Mouse (Mus musculus): Measurements from ENCODE around the gene Miox. TPM values are rescaled to one million over a fixed set of nuclear protein-coding genes. Genes with fewer than 3 reads are reported as not detected.

Gene Miox
- polyA plus RNA-seq, 1 experiment from 2014 or later = not detected

DNA sequence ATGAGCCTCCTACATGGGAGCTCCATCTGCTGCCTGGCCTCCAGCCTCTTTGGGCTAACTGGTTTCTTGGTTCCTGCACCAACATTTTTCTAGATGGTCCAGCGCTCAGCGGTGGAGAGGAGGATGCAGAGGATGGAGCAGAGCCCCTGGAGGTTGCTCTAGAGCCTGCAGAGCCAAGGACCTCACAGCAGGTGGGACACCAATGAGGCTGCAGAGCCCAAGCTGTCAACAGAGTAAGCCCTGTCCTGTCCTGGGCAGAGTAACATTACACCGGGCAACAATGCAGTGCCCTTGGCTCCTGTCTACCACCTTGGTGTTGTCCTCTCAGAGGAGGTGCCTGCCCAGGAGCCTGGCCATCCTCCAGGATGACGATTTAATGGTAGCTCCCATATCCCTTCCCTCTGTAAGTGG lies 30.9 kb downstream of the Miox start:
- no peak for ATAC-seq
- Histone ChIP-seq H3K36me3 (ENCODE audit: control insufficient read depth, insufficient read depth, low read length) (peaks cover 99% of the 10 kb centered on the region), H3K9me3 (replicated peaks; ENCODE audit: control insufficient read depth, low read length) (no peaks in the 10 kb centered on the region), H3K4me1 (ENCODE audit: control insufficient read depth, insufficient read depth, low read length) (no peaks in the 10 kb centered on the region), H3K4me3 (ENCODE audit: low read depth, low read length) (no peak overlapping the region), H3K4me2 (ENCODE audit: low read length) (no peak overlapping the region), H3K27ac (ENCODE audit: low read depth, low read length) (no peak overlapping the region), H3K9ac (ENCODE audit: low read length) (no peak overlapping the region), H3K27me3 (replicated peaks; ENCODE audit: control insufficient read depth, insufficient read depth, low read length) (no peaks in the 10 kb centered on the region)
- DNase-seq (ENCODE audit: low spot score) = no peak
- 89% methylated on average over 4 of the region's 4 CpGs for WGBS

DNA sequence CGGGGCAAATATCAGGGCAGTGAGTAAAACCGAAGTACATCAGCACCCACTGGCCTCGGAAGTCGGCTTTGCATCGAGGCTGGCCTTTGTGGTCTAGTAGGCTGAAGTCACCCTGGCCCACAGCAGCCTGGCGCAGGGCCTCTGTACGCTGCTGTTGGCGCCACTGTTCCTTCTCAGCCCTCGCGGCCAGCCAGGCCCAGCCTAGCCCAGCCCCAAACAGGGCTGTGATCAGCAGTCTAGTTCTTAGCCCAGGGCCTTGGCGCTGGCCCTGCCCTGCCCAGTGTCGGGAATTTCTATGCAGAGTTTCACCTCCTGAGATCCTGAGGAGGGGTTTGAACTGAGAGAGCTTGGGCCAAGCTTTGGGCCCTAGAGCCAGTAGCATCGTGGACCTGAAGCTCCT lies 37.9 kb downstream of the Miox start:
- ATAC-seq (no peak), DNase-seq (ENCODE audit: low spot score) (no peak)
- no peak overlapping the region for H3K9ac ChIP-seq (ENCODE audit: low read length)

DNA sequence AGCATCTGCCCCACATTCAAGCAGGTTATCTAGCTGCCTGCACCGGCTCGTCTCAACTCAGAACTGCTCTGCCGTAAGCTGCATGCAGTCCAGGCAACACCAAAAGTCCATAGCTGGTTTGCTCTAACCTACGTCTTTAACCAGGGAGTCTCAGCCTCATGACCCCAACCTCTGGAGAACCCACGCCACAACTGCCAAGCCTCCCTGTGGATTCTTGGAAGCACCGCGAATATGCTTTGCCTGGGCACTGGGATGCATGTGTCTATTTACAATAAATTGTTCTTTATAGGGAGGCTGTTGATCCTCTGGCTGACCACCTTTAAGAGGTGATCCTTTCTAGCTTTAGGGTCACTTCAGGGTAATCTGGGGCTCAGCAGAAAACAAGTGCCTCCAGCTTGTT lies 38.3 kb downstream of the Miox start:
- Histone ChIP-seq H3K4me3 (ENCODE audit: low read depth, low read length) (peak overlapping the region; percentile 71), H3K27me3 (replicated peaks; ENCODE audit: control insufficient read depth, insufficient read depth, low read length) (peaks cover 15% of the 10 kb centered on the region), H3K9ac (ENCODE audit: low read length) (0 out of 2 replicates have a peak overlapping the region, but pooled peaks have one; percentile 84), H3K27ac (ENCODE audit: low read depth, low read length) (no peak overlapping the region), H3K36me3 (ENCODE audit: control insufficient read depth, insufficient read depth, low read length) (peaks cover 54% of the 10 kb centered on the region), H3K4me2 (ENCODE audit: low read length) (peak overlapping the region; percentile 87), H3K9me3 (replicated peaks; ENCODE audit: control insufficient read depth, low read length) (no peaks in the 10 kb centered on the region), H3K4me1 (ENCODE audit: control insufficient read depth, insufficient read depth, low read length) (peaks cover 2% of the 10 kb centered on the region; the same call in 1 of the 2 replicates)
- ATAC-seq (no peak), DNase-seq (ENCODE audit: low spot score) (no peak)
- WGBS = 89% methylated on average over 7 of the region's 7 CpGs

More for the DNA sequence above, 37.9 kb downstream of the Miox start:
- H3K27me3 ChIP-seq (replicated peaks; ENCODE audit: control insufficient read depth, insufficient read depth, low read length) = peaks cover 11% of the 10 kb centered on the region
- no peak overlapping the region for H3K4me2 ChIP-seq (ENCODE audit: low read length)
- H3K4me1 ChIP-seq (ENCODE audit: control insufficient read depth, insufficient read depth, low read length) = peaks cover 2% of the 10 kb centered on the region; the same call in 1 of the 2 replicates
- H3K36me3 ChIP-seq (ENCODE audit: control insufficient read depth, insufficient read depth, low read length) = peaks cover 59% of the 10 kb centered on the region
- WGBS = 85% methylated on average over 13 of the region's 13 CpGs
- H3K27ac ChIP-seq (ENCODE audit: low read depth, low read length) = no peak overlapping the region
- no peak overlapping the region for H3K4me3 ChIP-seq (ENCODE audit: low read depth, low read length)
- H3K9me3 ChIP-seq (replicated peaks; ENCODE audit: control insufficient read depth, low read length) = no peaks in the 10 kb centered on the region

DNA sequence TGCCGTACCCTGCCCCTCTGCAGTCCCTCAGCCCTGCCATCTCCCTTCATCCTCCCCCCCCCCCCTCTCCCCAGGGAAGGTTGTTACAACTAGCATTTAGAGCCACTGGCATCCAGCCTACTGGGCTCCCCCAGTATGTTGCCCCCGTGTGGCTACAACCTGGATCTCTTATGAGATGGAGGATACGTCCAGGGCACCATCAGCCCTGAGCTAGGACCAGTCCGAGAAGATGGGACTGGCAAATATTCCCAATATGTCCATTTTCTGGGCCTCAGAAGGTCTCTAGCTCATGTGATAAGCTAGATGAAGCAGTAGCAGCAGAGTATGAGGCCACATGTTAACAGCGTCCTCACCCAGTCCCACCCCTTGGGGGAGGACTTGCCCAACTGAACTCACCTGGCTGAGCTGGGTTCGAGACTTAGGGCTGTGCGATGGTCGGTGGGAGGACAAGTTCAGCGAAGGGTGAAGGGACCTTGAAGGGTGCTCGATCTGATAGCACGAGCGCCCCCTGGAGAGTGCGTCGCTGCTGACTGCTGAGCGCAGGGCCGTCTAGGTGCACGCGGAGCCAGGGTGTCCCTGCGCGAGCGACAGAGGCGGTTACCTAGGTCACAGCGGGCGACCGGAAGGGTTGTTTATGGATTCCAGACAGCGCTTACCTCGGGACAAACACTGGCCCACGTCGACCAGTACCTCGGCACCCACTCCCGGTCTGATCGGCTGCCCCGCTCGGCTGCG lies 39.0 kb downstream of the Miox start:
- H3K4me1 ChIP-seq (ENCODE audit: control insufficient read depth, insufficient read depth, low read length) = peaks cover 2% of the 10 kb centered on the region; the same call in 1 of the 2 replicates

DNA sequence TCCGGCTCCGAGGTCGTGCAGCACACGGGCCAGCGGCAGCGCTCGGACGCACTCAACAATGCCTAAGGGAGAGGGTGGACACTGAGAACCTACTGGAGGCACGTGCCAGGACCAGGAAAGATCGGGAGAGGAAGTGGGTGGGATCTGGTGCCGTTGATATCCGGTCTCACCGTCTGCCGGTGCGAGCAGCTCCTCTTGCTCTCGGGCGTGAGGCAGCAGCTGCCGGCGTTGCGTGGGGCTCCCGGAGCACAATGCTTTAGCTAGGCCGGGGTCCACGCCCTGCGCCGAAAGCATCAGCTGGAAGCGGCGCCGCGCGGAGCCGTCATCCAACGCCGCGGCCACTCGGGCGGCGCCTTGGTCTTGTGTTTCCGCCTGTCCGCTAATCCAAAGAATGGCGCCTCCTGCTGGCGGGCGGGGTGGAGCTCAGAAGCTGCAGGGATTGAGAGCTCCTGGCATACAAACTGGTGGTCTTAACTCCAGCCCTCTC lies 39.6 kb downstream of the Miox start, which contains the start of gene Sco2:
TSS of gene Sco2 (minus strand) at position 85 of the 487 bp plus-strand sequence.
- Histone ChIP-seq H3K9me3 (replicated peaks; ENCODE audit: control insufficient read depth, low read length) (no peaks in the 10 kb centered on the region), H3K9ac (ENCODE audit: low read length) (peak within 1 kb of the TSS; percentile 84), H3K4me1 (ENCODE audit: control insufficient read depth, insufficient read depth, low read length) (peaks cover 2% of the 10 kb centered on the region; the same call in 1 of the 2 replicates), H3K4me3 (ENCODE audit: low read depth, low read length) (peak within 1 kb of the TSS; percentile 71), H3K4me2 (ENCODE audit: low read length) (peak within 1 kb of the TSS; percentile 87), H3K27ac (ENCODE audit: low read depth, low read length) (peak within 1 kb of the TSS; percentile 93), H3K36me3 (ENCODE audit: control insufficient read depth, insufficient read depth, low read length) (peaks cover 42% of the 10 kb centered on the region), H3K27me3 (replicated peaks; ENCODE audit: control insufficient read depth, insufficient read depth, low read length) (peaks cover 28% of the 10 kb centered on the region)
- under 1% methylated on average over 42 of the region's 42 CpGs for WGBS
- peak; percentile 92 for DNase-seq (ENCODE audit: low spot score)
- peak; percentile 89 for ATAC-seq

More for the DNA sequence above, 39.0 kb downstream of the Miox start:
- Histone ChIP-seq H3K27me3 (replicated peaks; ENCODE audit: control insufficient read depth, insufficient read depth, low read length) (peaks cover 22% of the 10 kb centered on the region), H3K9ac (ENCODE audit: low read length) (peak overlapping the region; percentile 84), H3K9me3 (replicated peaks; ENCODE audit: control insufficient read depth, low read length) (no peaks in the 10 kb centered on the region), H3K4me3 (ENCODE audit: low read depth, low read length) (peak overlapping the region; percentile 71), H3K27ac (ENCODE audit: low read depth, low read length) (peak overlapping the region; percentile 93), H3K36me3 (ENCODE audit: control insufficient read depth, insufficient read depth, low read length) (peaks cover 48% of the 10 kb centered on the region), H3K4me2 (ENCODE audit: low read length) (peak overlapping the region; percentile 87)
- ATAC-seq (peak; percentile 84), DNase-seq (ENCODE audit: low spot score) (peak; percentile 81)
- 3% methylated on average over 35 of the region's 35 CpGs for WGBS

DNA sequence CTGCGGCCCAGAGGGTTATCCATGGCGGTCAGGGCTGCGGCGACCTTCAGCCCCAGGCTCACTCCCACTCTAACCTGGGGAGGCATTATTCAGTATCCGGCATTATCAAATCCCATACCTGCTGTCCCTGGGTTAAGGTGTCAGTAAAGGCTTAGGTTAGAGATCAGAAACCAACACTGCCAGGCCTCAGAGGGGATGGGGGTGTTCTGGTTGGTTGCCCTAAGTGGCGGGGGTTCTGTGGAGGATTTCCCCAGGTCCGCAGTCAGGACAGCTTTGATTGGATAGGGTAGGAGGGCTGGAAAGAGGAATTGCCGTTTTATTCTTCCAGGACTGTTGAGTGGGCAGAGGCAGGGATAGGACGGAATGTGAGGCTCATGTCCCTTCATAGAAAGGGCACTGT lies 40.1 kb downstream of the Miox start:
- WGBS = 48% methylated on average over 9 of the region's 9 CpGs
- no peak for DNase-seq (ENCODE audit: low spot score)

DNA sequence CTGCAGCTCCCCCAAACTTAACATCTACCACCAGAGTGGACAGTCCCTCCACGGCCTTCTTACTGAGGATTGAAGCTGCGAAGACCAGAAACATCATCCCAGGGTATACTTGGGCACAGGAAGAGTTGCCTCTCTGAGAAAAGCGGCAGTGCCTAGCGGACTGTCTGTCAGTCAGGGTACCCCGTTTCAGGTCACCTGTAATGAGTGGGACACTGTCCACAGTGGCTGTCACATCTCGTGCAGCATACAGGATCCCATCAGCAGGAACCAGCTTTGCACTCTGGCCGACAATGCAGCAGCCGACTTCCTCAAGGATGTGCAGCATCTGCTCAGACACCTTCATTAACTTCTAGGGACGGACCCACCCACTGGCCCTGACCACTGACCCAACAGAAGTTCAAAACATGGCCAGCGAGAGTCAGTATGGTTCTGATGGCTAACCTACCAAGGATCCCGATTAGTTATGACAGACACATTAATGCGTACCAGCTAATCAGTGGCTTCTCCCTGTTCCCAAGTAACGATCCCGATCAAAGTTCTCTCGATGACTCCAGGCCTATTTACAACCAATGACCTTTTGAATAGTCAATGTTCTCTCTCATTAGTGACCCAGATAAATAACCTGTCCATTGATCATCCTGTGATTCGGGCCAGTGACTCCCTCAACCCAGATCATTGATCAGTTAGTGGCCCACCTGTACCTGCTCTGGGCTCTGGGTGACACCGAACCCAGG lies 40.8 kb downstream of the Miox start:
- no peaks in the 10 kb centered on the region for H3K9me3 ChIP-seq (replicated peaks; ENCODE audit: control insufficient read depth, low read length)
- no peak overlapping the region for H3K4me3 ChIP-seq (ENCODE audit: low read depth, low read length)
- peak overlapping the region; percentile 84 for H3K9ac ChIP-seq (ENCODE audit: low read length)
- H3K27ac ChIP-seq (ENCODE audit: low read depth, low read length) = no peak overlapping the region
- no peak for ATAC-seq
- H3K4me1 ChIP-seq (ENCODE audit: control insufficient read depth, insufficient read depth, low read length) = peaks cover 6% of the 10 kb centered on the region; the same call in 1 of the 2 replicates
- H3K27me3 ChIP-seq (replicated peaks; ENCODE audit: control insufficient read depth, insufficient read depth, low read length) = peaks cover 38% of the 10 kb centered on the region
- no peak overlapping the region for H3K4me2 ChIP-seq (ENCODE audit: low read length)
- WGBS = 91% methylated on average over 17 of the region's 17 CpGs
- H3K36me3 ChIP-seq (ENCODE audit: control insufficient read depth, insufficient read depth, low read length) = peaks cover 30% of the 10 kb centered on the region
- DNase-seq (ENCODE audit: low spot score) = no peak

More for the DNA sequence above, 40.1 kb downstream of the Miox start:
- H3K4me3 ChIP-seq (ENCODE audit: low read depth, low read length) = peak overlapping the region; percentile 71
- no peaks in the 10 kb centered on the region for H3K9me3 ChIP-seq (replicated peaks; ENCODE audit: control insufficient read depth, low read length)
- peak overlapping the region; percentile 93 for H3K27ac ChIP-seq (ENCODE audit: low read depth, low read length)
- peaks cover 4% of the 10 kb centered on the region; the same call in 1 of the 2 replicates for H3K4me1 ChIP-seq (ENCODE audit: control insufficient read depth, insufficient read depth, low read length)
- H3K9ac ChIP-seq (ENCODE audit: low read length) = peak overlapping the region; percentile 84
- peak overlapping the region; percentile 87 for H3K4me2 ChIP-seq (ENCODE audit: low read length)
- peaks cover 36% of the 10 kb centered on the region for H3K36me3 ChIP-seq (ENCODE audit: control insufficient read depth, insufficient read depth, low read length)
- H3K27me3 ChIP-seq (replicated peaks; ENCODE audit: control insufficient read depth, insufficient read depth, low read length) = peaks cover 33% of the 10 kb centered on the region
- ATAC-seq = no peak

DNA sequence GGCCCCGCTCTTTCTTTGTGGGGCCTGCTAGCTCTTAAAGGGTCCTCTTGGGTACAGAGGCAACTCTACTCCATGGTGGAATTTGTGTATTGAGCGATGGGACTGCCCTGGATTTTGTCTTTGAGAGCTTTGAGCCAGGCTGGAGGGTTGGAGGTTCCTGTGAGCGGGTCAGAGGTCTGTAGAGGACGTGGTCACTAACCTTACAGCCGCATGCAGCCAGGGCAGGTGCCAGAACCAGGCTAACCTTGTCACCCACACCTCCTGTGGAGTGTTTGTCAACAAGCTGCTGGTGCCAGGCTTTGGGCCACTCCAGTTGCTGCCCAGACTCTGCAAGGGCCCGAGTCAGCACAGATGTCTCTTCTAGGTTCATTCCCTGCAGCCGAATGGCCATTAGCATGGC lies 41.8 kb downstream of the Miox start:
- H3K9ac ChIP-seq (ENCODE audit: low read length) = no peak overlapping the region
- peaks cover 19% of the 10 kb centered on the region for H3K36me3 ChIP-seq (ENCODE audit: control insufficient read depth, insufficient read depth, low read length)
- H3K9me3 ChIP-seq (replicated peaks; ENCODE audit: control insufficient read depth, low read length) = no peaks in the 10 kb centered on the region
- H3K27me3 ChIP-seq (replicated peaks; ENCODE audit: control insufficient read depth, insufficient read depth, low read length) = peaks cover 46% of the 10 kb centered on the region
- 78% methylated on average over 7 of the region's 7 CpGs for WGBS
- H3K27ac ChIP-seq (ENCODE audit: low read depth, low read length) = no peak overlapping the region
- no peak overlapping the region for H3K4me3 ChIP-seq (ENCODE audit: low read depth, low read length)
- H3K4me1 ChIP-seq (ENCODE audit: control insufficient read depth, insufficient read depth, low read length) = peaks cover 6% of the 10 kb centered on the region; the same call in 1 of the 2 replicates
- ATAC-seq (no peak), DNase-seq (ENCODE audit: low spot score) (no peak)
- no peak overlapping the region for H3K4me2 ChIP-seq (ENCODE audit: low read length)

Data from forebrain, embryonic 14.5 days (tissue).